Mouse (Mus musculus) CH12.LX (cell line): ENCODE data around the gene Dbx2. TPM values are rescaled to one million over a fixed set of nuclear protein-coding genes. Genes with fewer than 3 reads are reported as not detected.

ENCODE experiments used
- DNase-seq: peaks from one replicate; pipeline ENCODE4 v3.0.0-alpha.2; 2013; ENCODE audit errors: extremely low read depth
- H3K27ac ChIP-seq: 2 replicates; pipeline ENCODE4 v1.5.1; 2012; ENCODE audit warnings: low read depth, mild to moderate bottlenecking, control low read depth, moderate library complexity; ENCODE audit not compliant: insufficient read depth
- H3K27me3 ChIP-seq: replicated peaks from 2 replicates; pipeline ENCODE3; 2012; ENCODE audit warnings: inconsistent platforms
- H3K36me3 ChIP-seq, 2 experiments: replicated peaks in 1 of 2; 2 replicates each; pipeline versions ENCODE3 to v1.6.1; 2012; ENCODE audit warnings: inconsistent platforms in 1 of 2, low read length in 1 of 2, mild to moderate bottlenecking in 1 of 2, mixed read lengths in 1 of 2, moderate library complexity in 1 of 2; ENCODE audit not compliant: control insufficient read depth in 1 of 2, insufficient read depth in 1 of 2
- H3K4me1 ChIP-seq, 2 experiments: 2 replicates each; pipeline ENCODE4 v1.6.1; 2012; ENCODE audit warnings: inconsistent platforms in 1 of 2, moderate library complexity in 1 of 2; ENCODE audit not compliant: insufficient read depth in 2 of 2, control insufficient read depth in 1 of 2
- H3K4me2 ChIP-seq: 2 replicates; pipeline ENCODE4 v1.6.1; 2012; ENCODE audit warnings: low read depth, mild to moderate bottlenecking, control low read depth; ENCODE audit not compliant: poor library complexity, insufficient read depth, severe bottlenecking
- H3K4me3 ChIP-seq, 3 experiments: fragments of 150-350 bp in 1 of 3; sonication (generic) in 1 of 3; replicated peaks in 1 of 3; 2 replicates each; pipeline versions ENCODE3 to v1.5.1; 2011 to 2012; ENCODE audit warnings: low read depth in 2 of 3, low read length in 2 of 3, mild to moderate bottlenecking in 2 of 3, moderate library complexity in 2 of 3, control low read depth in 1 of 3, improper control_type of control experiment in 1 of 3, inconsistent platforms in 1 of 3, mixed read lengths in 1 of 3; ENCODE audit not compliant: poor library complexity in 1 of 3
- H3K79me2 ChIP-seq: replicated peaks from 2 replicates; pipeline ENCODE4 v1.6.1; 2012; ENCODE audit warnings: mild to moderate bottlenecking, moderate library complexity; ENCODE audit not compliant: control insufficient read depth, poor library complexity, insufficient read depth, severe bottlenecking; ENCODE audit errors: extremely low read depth
- H3K9ac ChIP-seq: 2 replicates; pipeline ENCODE4 v1.6.1; 2012; ENCODE audit warnings: low read depth, mild to moderate bottlenecking, control low read depth, moderate library complexity; ENCODE audit not compliant: insufficient read depth
- H3K9me3 ChIP-seq: replicated peaks from 2 replicates; pipeline ENCODE3; 2012; ENCODE audit warnings: low read length, inconsistent platforms, mixed read lengths
- BHLHE40 ChIP-seq: IDR thresholded peaks from 2 replicates; pipeline ENCODE4 v1.6.1; 2011; ENCODE audit warnings: mild to moderate bottlenecking, low read depth, low read length, improper control_type of control experiment
- E2F4 ChIP-seq: IDR thresholded peaks from 2 replicates; pipeline ENCODE4 v1.6.1; 2011; ENCODE audit warnings: low read depth, low read length, improper control_type of control experiment; ENCODE audit not compliant: insufficient replicate concordance
- EP300 ChIP-seq: IDR thresholded peaks from 2 replicates; pipeline ENCODE4 v1.6.1; 2011; ENCODE audit warnings: low read length, improper control_type of control experiment
- GABPA ChIP-seq: IDR thresholded peaks from 2 replicates; pipeline ENCODE4 v1.6.1; 2012; ENCODE audit warnings: low read depth, low read length, improper control_type of control experiment, inconsistent platforms; ENCODE audit not compliant: insufficient replicate concordance
- HCFC1 ChIP-seq: IDR thresholded peaks from 2 replicates; pipeline ENCODE4 v1.6.1; 2012; ENCODE audit warnings: low read depth, mild to moderate bottlenecking, inconsistent platforms, low read length, improper control_type of control experiment
- KAT2A ChIP-seq: IDR thresholded peaks from 2 replicates; pipeline ENCODE4 v1.6.1; 2012; ENCODE audit warnings: low read length, improper control_type of control experiment, inconsistent platforms; ENCODE audit not compliant: insufficient replicate concordance
- MAFK ChIP-seq: IDR thresholded peaks from 2 replicates; pipeline ENCODE4 v1.6.1; 2011; ENCODE audit warnings: low read length, improper control_type of control experiment; ENCODE audit not compliant: insufficient replicate concordance
- MAZ ChIP-seq: IDR thresholded peaks from 2 replicates; pipeline ENCODE4 v1.6.1; 2012; ENCODE audit warnings: low read depth, mild to moderate bottlenecking, inconsistent platforms, low read length, improper control_type of control experiment, moderate library complexity
- MEF2A ChIP-seq: IDR thresholded peaks from 2 replicates; pipeline ENCODE4 v1.6.1; 2014; ENCODE audit warnings: low read depth, mild to moderate bottlenecking, inconsistent platforms, low read length, improper control_type of control experiment, borderline replicate concordance
- MYC ChIP-seq: IDR thresholded peaks from 2 replicates; pipeline ENCODE4 v1.6.1; 2011; ENCODE audit warnings: low read depth, mild to moderate bottlenecking, improper control_type of control experiment, low read length
- NELFE ChIP-seq: IDR thresholded peaks from 2 replicates; pipeline ENCODE4 v1.6.1; 2011; ENCODE audit warnings: low read depth, low read length, improper control_type of control experiment
- NRF1 ChIP-seq: IDR thresholded peaks from 2 replicates; pipeline ENCODE4 v1.6.1; 2014; ENCODE audit warnings: low read depth, mild to moderate bottlenecking, inconsistent platforms, low read length, improper control_type of control experiment, moderate library complexity
- PAX5 ChIP-seq: IDR thresholded peaks from 2 replicates; pipeline ENCODE4 v1.6.1; 2012; ENCODE audit warnings: low read length, inconsistent platforms, mixed read lengths
- SMC3 ChIP-seq: IDR thresholded peaks from 2 replicates; pipeline ENCODE4 v1.6.1; 2011; ENCODE audit warnings: low read depth, low read length, improper control_type of control experiment
- TCF12 ChIP-seq: IDR thresholded peaks from 2 replicates; pipeline ENCODE4 v1.6.1; 2014; ENCODE audit warnings: low read depth, mild to moderate bottlenecking, inconsistent platforms, low read length, improper control_type of control experiment
- ZKSCAN1 ChIP-seq: IDR thresholded peaks from 2 replicates; pipeline ENCODE4 v1.6.1; 2012; ENCODE audit warnings: low read depth, inconsistent platforms, low read length, improper control_type of control experiment, borderline replicate concordance
- ZNF384 ChIP-seq: IDR thresholded peaks from 2 replicates; pipeline ENCODE4 v1.6.1; 2012; ENCODE audit warnings: low read depth, low read length, improper control_type of control experiment, inconsistent platforms
- dilution Hi-C: fragments of 300-500 bp; cut with MboI; formaldehyde crosslinking; loops from 2 replicates; pipeline ENCODE4 v1.14.3; 2020; ENCODE audit warnings: low sequenced_read_pairs; ENCODE audit not compliant: extremely low pct_unique_long_range_greater_than_20kb, extremely low pct_ligation_motif_present
- in situ Hi-C: fragments of 300-500 bp; cut with MboI; formaldehyde crosslinking; loops from 3 replicates; pipeline ENCODE4 v1.14.3; 2019; ENCODE audit warnings: low sequenced_read_pairs, low pct_ligation_motif_present, low pct_unique_long_range_greater_than_20kb, mixed read lengths
- polyA plus RNA-seq: library from polyadenylated mRNA; unstranded; fragments of >175 nt; gene quantifications from 2 replicates; pipeline ENCODE4 v1.2.1, GENCODE M21; 2012; ENCODE audit warnings: low read depth; ENCODE audit not compliant: insufficient read length
- total RNA-seq, 2 experiments: library from RNA; depleted of rRNA; stranded (reverse); fragments of 300-350 nt in 1 of 2; fragments of >200 nt in 1 of 2; gene quantifications; 2 replicates each; pipeline ENCODE4 v1.2.3; 2012 to 2014

Gene Dbx2
- total and polyA plus RNA-seq, 3 experiments = 0.05 to 0.51 (median 0.47) TPM

- Histone ChIP-seq H3K27me3 (no peaks in the 10 kb centered on the region), H3K9me3 (no peaks in the 10 kb centered on the region), H3K4me2 (no peak overlapping the region), H3K9ac (no peak overlapping the region), H3K27ac (no peak overlapping the region), H3K36me3 (no peaks in the 10 kb centered on the region), H3K4me1 (no peaks in the 10 kb centered on the region), H3K4me3 (no peak overlapping the region), H3K79me2 (no peaks in the 10 kb centered on the region)
- TF ChIP-seq KAT2A = no peak
- TF ChIP-seq MAFK = no peak
- no peak for TF ChIP-seq PAX5
- TF ChIP-seq TCF12 = no peak
- TF ChIP-seq MAZ = no peak
- TF ChIP-seq EP300 = no peak
- in situ Hi-C loops = no loop called here
- dilution Hi-C loops = no loop called here
- DNase-seq = no peak
Observed at GRCm38 (mm10) chr15:95661718-95662117, 6.0 kb upstream of the Dbx2 start.

DNA sequence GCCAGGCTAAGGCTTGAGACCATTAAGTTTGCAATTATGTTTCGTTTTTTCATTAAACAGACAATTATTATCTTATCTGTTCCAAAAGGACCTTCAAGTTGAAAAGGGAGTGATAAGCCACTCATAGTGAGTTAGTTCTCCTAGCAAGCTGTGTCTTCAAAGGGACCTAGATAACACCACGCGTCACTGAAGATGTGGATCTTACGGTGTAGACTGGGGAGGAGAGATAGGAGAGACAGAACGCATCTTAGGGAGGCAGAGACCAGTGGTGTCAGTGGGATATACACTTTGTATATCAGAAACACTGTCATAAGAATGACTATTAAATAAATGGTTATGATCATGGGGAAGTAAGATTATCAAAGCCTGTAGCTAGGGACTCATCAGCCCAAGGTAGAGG lies 4.6 kb upstream of the Dbx2 start:
- H3K27me3 ChIP-seq = no peaks in the 10 kb centered on the region
- dilution Hi-C loops = no loop called here
- H3K79me2 ChIP-seq = no peaks in the 10 kb centered on the region
- no peak overlapping the region for H3K9ac ChIP-seq
- TF ChIP-seq HCFC1 = no peak
- TF ChIP-seq MEF2A = no peak
- no peak for TF ChIP-seq MYC
- no peak for TF ChIP-seq GABPA
- no peak for TF ChIP-seq NELFE
- no peak for TF ChIP-seq E2F4
- TF ChIP-seq ZKSCAN1 = no peak
- TF ChIP-seq MAFK = no peak
- TF ChIP-seq BHLHE40 = no peak
- TF ChIP-seq NRF1 = no peak
- TF ChIP-seq SMC3 = no peak
- TF ChIP-seq ZNF384 = no peak
- H3K4me1 ChIP-seq = no peaks in the 10 kb centered on the region
- no peak overlapping the region for H3K27ac ChIP-seq
- no peaks in the 10 kb centered on the region for H3K36me3 ChIP-seq
- no peak overlapping the region for H3K4me2 ChIP-seq
- no peak overlapping the region for H3K4me3 ChIP-seq
- in situ Hi-C loops = no loop called here
- DNase-seq = no peak
- no peaks in the 10 kb centered on the region for H3K9me3 ChIP-seq
